Mouse (Mus musculus): ENCODE results near the gene Iqch.

GRCm38 (mm10) chr9:63609776-63610175, 7.5 kb upstream of the Iqch start:
- TF ChIP-seq CTCF (IDR thresholded peaks at IDR 0.05; ENCODE audit: borderline replicate concordance, insufficient read depth, low read depth, low read length) (no peak), POLR2A (IDR thresholded peaks at IDR 0.05; ENCODE audit: borderline replicate concordance, insufficient read depth, low read length) (no peak)
